Comparison of ENCODE assay signal across 17 mouse cellular contexts in genomic region chr8:83829851-83830250, GRCm38 (mm10).
"Had no signal": no experiment of that assay in that cellular context is flagged by ENCODE, and none has a peak within 500 bp of the region (broad histone marks: within the 10 kb centered on the region; RNA-seq: fewer than 3 reads in every experiment).

No protein-coding gene starts in this region.

- H3K4me3 ChIP-seq: layer of hippocampus, adult 2 months; limb, embryonic 10.5 days; limb, embryonic 13.5 days; liver, embryonic 12.5 days; liver, embryonic 15.5 days had no signal

- H3K27me3 ChIP-seq: limb, embryonic 13.5 days; liver, embryonic 15.5 days had no signal

- DNase-seq: kidney, postnatal 25 days; layer of hippocampus, adult 9-11 months; layer of hippocampus, postnatal 36 days; liver; lung, adult 2 months; lung, postnatal 14 days; lung, postnatal 4 days; midbrain, embryonic 14.5 days; thymus, adult 18-20 months; thymus, postnatal 36 days had no signal

- H3K36me3 ChIP-seq: limb, embryonic 10.5 days; limb, embryonic 13.5 days; liver, embryonic 12.5 days; liver, embryonic 15.5 days had no signal

- H3K9ac ChIP-seq: limb, embryonic 13.5 days; liver, embryonic 12.5 days; liver, embryonic 15.5 days had no signal

- H3K4me2 ChIP-seq: limb, embryonic 13.5 days; liver, embryonic 12.5 days; liver, embryonic 15.5 days; midbrain, embryonic 11.5 days had no signal

- H3K27ac ChIP-seq: kidney, postnatal 0 days; layer of hippocampus, adult 2 months; limb, embryonic 10.5 days; limb, embryonic 13.5 days; liver, embryonic 12.5 days; liver, embryonic 15.5 days had no signal

- ATAC-seq: liver, embryonic 12.5 days had no signal

- H3K9me3 ChIP-seq: limb, embryonic 10.5 days; liver, embryonic 12.5 days; liver, embryonic 15.5 days had no signal

- H3K4me1 ChIP-seq: limb, embryonic 10.5 days; limb, embryonic 13.5 days; liver, embryonic 12.5 days; liver, embryonic 15.5 days had no signal
